ENCODE assay signal across 8 mouse cellular contexts in genomic region chr6:39066935-39067578, GRCm38 (mm10). TPM values are rescaled to one million over a fixed set of nuclear protein-coding genes. Genes with fewer than 3 reads are reported as not detected.
DNase-seq lines count a peak whose midpoint lies in the region; ATAC-seq lines count a peak whose summit lies in the region.

No protein-coding gene starts in this region.

- H3K27me3 ChIP-seq in kidney, embryonic 16.5 days (ENCODE audit: insufficient read depth, low read length) = no peaks in the 10 kb centered on the region
- H3K27me3 ChIP-seq in limb, embryonic 15.5 days = no peaks in the 10 kb centered on the region

- no peak overlapping the region for H3K4me2 ChIP-seq in kidney, embryonic 16.5 days (replicated peaks; ENCODE audit: low read depth, low read length)
- H3K4me2 ChIP-seq in limb, embryonic 15.5 days = no peak overlapping the region

- peak; percentile 92 for DNase-seq in 3T3-L1 (ENCODE audit: low read depth, low spot score)
- DNase-seq in adrenal gland, postnatal 10 days = peak; percentile 90
- peak; percentile 82 for DNase-seq in embryo, embryonic 11.5 days (ENCODE audit: low read depth, low spot score)
- peak; percentile 61 to 81 for DNase-seq in gastrocnemius, postnatal 4 days (ENCODE audit: low spot score in 2 of 2)
- DNase-seq in spleen, postnatal 36 days (ENCODE audit: low spot score in 2 of 2) = peak; percentile 40 to 52

- peaks cover 7% of the 10 kb centered on the region for H3K9me3 ChIP-seq in kidney, embryonic 16.5 days (ENCODE audit: low read length)
- no peaks in the 10 kb centered on the region for H3K9me3 ChIP-seq in limb, embryonic 15.5 days

- H3K4me1 ChIP-seq in kidney, embryonic 16.5 days (ENCODE audit: insufficient read depth, low read length) = no peaks in the 10 kb centered on the region
- H3K4me1 ChIP-seq in limb, embryonic 15.5 days = no peaks in the 10 kb centered on the region

- H3K9ac ChIP-seq in kidney, embryonic 16.5 days (replicated peaks; ENCODE audit: low read length) = no peak overlapping the region
- H3K9ac ChIP-seq in limb, embryonic 15.5 days = no peak overlapping the region

- H3K4me3 ChIP-seq in kidney, embryonic 16.5 days (ENCODE audit: low read length) = no peak overlapping the region
- no peak overlapping the region for H3K4me3 ChIP-seq in limb, embryonic 15.5 days

- ATAC-seq in kidney, embryonic 16.5 days (ENCODE audit: low FRiP score, low TSS enrichment) = peak; percentile 76
- ATAC-seq in limb, embryonic 15.5 days (ENCODE audit: insufficient number of reproducible peaks, low FRiP score, low TSS enrichment, low read depth) = peak; percentile 62; the same call in 1 of the 2 replicates
- ATAC-seq in monocyte, adult 5-6 weeks (replicated peaks; ENCODE audit: insufficient number of reproducible peaks, low FRiP score, low TSS enrichment, poor library complexity, severe bottlenecking) = peak; percentile 64

- no peak overlapping the region for H3K27ac ChIP-seq in kidney, embryonic 16.5 days (ENCODE audit: low read length)
- H3K27ac ChIP-seq in limb, embryonic 15.5 days = no peak overlapping the region

- 46% methylated on average over 12 of the region's 12 CpGs for WGBS in kidney, embryonic 16.5 days
- WGBS in limb, embryonic 15.5 days = 46% methylated on average over 12 of the region's 12 CpGs

- no peaks in the 10 kb centered on the region for H3K36me3 ChIP-seq in kidney, embryonic 16.5 days (ENCODE audit: insufficient read depth, low read length)
- no peaks in the 10 kb centered on the region for H3K36me3 ChIP-seq in limb, embryonic 15.5 days

RNA-seq across cellular contexts. Expression of gene Parp12, which starts 51.1 kb away (rescaled TPM):
- 10 to 100 TPM; 14.7 to 18.7 TPM for total RNA-seq in adrenal gland, postnatal 10 days (2021)
- total RNA-seq in gastrocnemius, postnatal 4 days (2021) = 1 to 10 TPM; 7.7 to 8.1 TPM
- polyA plus RNA-seq in kidney, embryonic 16.5 days (2015; fragmentation: Nextera tagmentation; extraction: Ambion mirVana) = 7.1 and 7.3 TPM in 2 replicates
- polyA plus RNA-seq in limb, embryonic 15.5 days (2015; fragmentation: Nextera tagmentation; extraction: Ambion mirVana) = 8.5 and 9.9 TPM in 2 replicates
- 12.7 to 20.5 TPM (median 14.9 TPM) in 3 replicates for total RNA-seq in monocyte, adult 5-6 weeks (2017)
